Mouse (Mus musculus) ovary, adult 18-20 months (tissue): ENCODE results near the gene Orm1.

ENCODE experiments used
- DNase-seq: peaks from one replicate; pipeline ENCODE4 v3.0.0; 2022; ENCODE audit warnings: low spot score, mixed read lengths

The Orm1 gene

GRCm38 (mm10) chr4:63355877-63356665 lies 11.7 kb downstream of the Orm1 start, which contains the start of gene Orm3:
Gene Orm3 (plus strand): TSS chr4:63356162.
- DNase-seq = no peak

- DNase-seq = no peak
Measured at GRCm38 (mm10) chr4:63356981-63357570, 12.7 kb downstream of the Orm1 start.

- DNase-seq = no peak
Measured at GRCm38 (mm10) chr4:63359861-63360260, 15.5 kb downstream of the Orm1 start.

GRCm38 (mm10) chr4:63362150-63362549 lies 17.8 kb downstream of the Orm1 start, which contains the start of gene Orm2:
Gene Orm2 (plus strand): TSS chr4:63362449.
- no peak for DNase-seq

- DNase-seq = peak; percentile 43
Measured at GRCm38 (mm10) chr4:63368577-63368976, 24.2 kb downstream of the Orm1 start.

GRCm38 (mm10) chr4:63370897-63371296 lies 26.5 kb downstream of the Orm1 start:
- no peak for DNase-seq

- DNase-seq = no peak
Measured at GRCm38 (mm10) chr4:63371890-63372289, 27.5 kb downstream of the Orm1 start.

GRCm38 (mm10) chr4:63373404-63373803 lies 29.0 kb downstream of the Orm1 start:
- DNase-seq = no peak

- DNase-seq = no peak
Measured at GRCm38 (mm10) chr4:63374331-63374730, 30.0 kb downstream of the Orm1 start.

- no peak for DNase-seq
Measured at GRCm38 (mm10) chr4:63375367-63375766, 31.0 kb downstream of the Orm1 start.

GRCm38 (mm10) chr4:63377483-63377882 lies 33.1 kb downstream of the Orm1 start:
- DNase-seq = no peak

- DNase-seq = no peak
Measured at GRCm38 (mm10) chr4:63382676-63383369, 38.5 kb downstream of the Orm1 start.

GRCm38 (mm10) chr4:63383474-63383873 lies 39.1 kb downstream of the Orm1 start:
- DNase-seq = no peak

- DNase-seq = no peak
Measured at GRCm38 (mm10) chr4:63384262-63384661, 39.9 kb downstream of the Orm1 start.

GRCm38 (mm10) chr4:63385253-63385652 lies 40.9 kb downstream of the Orm1 start:
- no peak for DNase-seq

- no peak for DNase-seq
Measured at GRCm38 (mm10) chr4:63385784-63386183, 41.4 kb downstream of the Orm1 start.

GRCm38 (mm10) chr4:63388029-63388428 lies 43.7 kb downstream of the Orm1 start:
- DNase-seq = no peak

GRCm38 (mm10) chr4:63389121-63389886 lies 44.9 kb downstream of the Orm1 start:
- no peak for DNase-seq

- no peak for DNase-seq
Measured at GRCm38 (mm10) chr4:63389887-63390528, 45.6 kb downstream of the Orm1 start.

- no peak for DNase-seq
Measured at GRCm38 (mm10) chr4:63391322-63391721, 47.0 kb downstream of the Orm1 start.
